In genomic region chr14:60805871-60806270, GRCm38 (mm10) we compare ENCODE assay signal across 27 mouse cellular contexts. TPM values are rescaled to one million over a fixed set of nuclear protein-coding genes. Genes with fewer than 3 reads are reported as not detected.
DNase-seq lines count a peak whose midpoint lies in the region; ATAC-seq and TF ChIP-seq lines count a peak whose summit lies in the region.
"Had no signal": no experiment of that assay in that cellular context is flagged by ENCODE, and none has a peak within 500 bp of the region (broad histone marks: within the 10 kb centered on the region; RNA-seq: fewer than 3 reads in every experiment).

No protein-coding gene starts in this region.

- TF ChIP-seq POLR2A in limb, embryonic 14.5 days (IDR thresholded peaks at IDR 0.05; ENCODE audit: borderline replicate concordance, extremely low read depth, insufficient read depth, insufficient read length): no peak

- H3K9me3 ChIP-seq in forebrain, embryonic 10.5 days: no peaks in the 10 kb centered on the region
- no peaks in the 10 kb centered on the region for H3K9me3 ChIP-seq in forebrain, embryonic 13.5 days (replicated peaks)
- H3K9me3 ChIP-seq in embryonic facial prominence, embryonic 10.5 days: no peaks in the 10 kb centered on the region
- no peaks in the 10 kb centered on the region for H3K9me3 ChIP-seq in limb, embryonic 14.5 days (ENCODE audit: control insufficient read depth, low read length)
- H3K9me3 ChIP-seq: heart, embryonic 13.5 days; hindbrain, embryonic 10.5 days; intestine, embryonic 15.5 days; limb, embryonic 13.5 days; liver, embryonic 15.5 days; lung, embryonic 15.5 days; megakaryocyte, embryonic 14.5 days; midbrain, embryonic 13.5 days had no signal

- ATAC-seq in forebrain, embryonic 13.5 days: no peak
- no peak for ATAC-seq in limb, embryonic 14.5 days (ENCODE audit: low FRiP score, low read depth)
- ATAC-seq: forebrain, embryonic 14.5 days; hindbrain, embryonic 16.5 days; intestine, embryonic 15.5 days; midbrain, embryonic 13.5 days had no signal

- DNase-seq in forebrain, embryonic 10.5 days (ENCODE audit: extremely low spot score, low spot score): no peak
- DNase-seq in heart, postnatal 10 days: peak; percentile 35 to 56
- no peak for DNase-seq in heart, postnatal 4 days
- DNase-seq in embryonic facial prominence, embryonic 10.5 days (ENCODE audit: low spot score): no peak
- DNase-seq in limb, embryonic 14.5 days (ENCODE audit: low spot score): no peak
- DNase-seq in left cerebral cortex, adult 8-10 months (ENCODE audit: low spot score in 2 of 2): no peak
- DNase-seq: cerebellum, adult 9-10 months; gastrocnemius, postnatal 10 days; kidney, adult 8-10 months; kidney, postnatal 10 days; lung, postnatal 36 days; thymus, adult 2 months had no signal

- peaks cover 11% of the 10 kb centered on the region for H3K4me1 ChIP-seq in forebrain, embryonic 10.5 days
- H3K4me1 ChIP-seq in forebrain, embryonic 13.5 days: no peaks in the 10 kb centered on the region
- peaks cover 20% of the 10 kb centered on the region for H3K4me1 ChIP-seq in embryonic facial prominence, embryonic 10.5 days
- 0 out of 2 replicates have a peak, but pooled peaks cover 2% of the 10 kb centered on the region for H3K4me1 ChIP-seq in limb, embryonic 14.5 days (ENCODE audit: control insufficient read depth, insufficient read depth, low read length)
- H3K4me1 ChIP-seq: intestine, embryonic 15.5 days; liver, embryonic 15.5 days; midbrain, embryonic 13.5 days had no signal

- intact Hi-C loops in heart, postnatal 10 days (cut with DNase I): no loop called here

- no peak overlapping the region for H3K9ac ChIP-seq in forebrain, embryonic 13.5 days
- no peak overlapping the region for H3K9ac ChIP-seq in limb, embryonic 14.5 days (ENCODE audit: low read depth, low read length, severe bottlenecking)
- H3K9ac ChIP-seq: heart, embryonic 13.5 days; intestine, embryonic 15.5 days; limb, embryonic 13.5 days; liver, embryonic 15.5 days; lung, embryonic 15.5 days; midbrain, embryonic 13.5 days had no signal

- H3K27me3 ChIP-seq in forebrain, embryonic 10.5 days (ENCODE audit: poor library complexity, severe bottlenecking): no peaks in the 10 kb centered on the region
- H3K27me3 ChIP-seq in forebrain, embryonic 13.5 days: no peaks in the 10 kb centered on the region
- no peaks in the 10 kb centered on the region for H3K27me3 ChIP-seq in embryonic facial prominence, embryonic 10.5 days (replicated peaks; ENCODE audit: low read depth, poor library complexity, severe bottlenecking)
- H3K27me3 ChIP-seq in limb, embryonic 14.5 days (ENCODE audit: control insufficient read depth, insufficient read depth, low read length): no peaks in the 10 kb centered on the region
- H3K27me3 ChIP-seq: heart, embryonic 13.5 days; intestine, embryonic 15.5 days; limb, embryonic 13.5 days; liver, embryonic 15.5 days; lung, embryonic 15.5 days; megakaryocyte, embryonic 14.5 days; midbrain, embryonic 13.5 days had no signal

- no peak overlapping the region for H3K4me2 ChIP-seq in forebrain, embryonic 13.5 days
- no peak overlapping the region for H3K4me2 ChIP-seq in limb, embryonic 14.5 days (replicated peaks; ENCODE audit: low read depth, low read length, severe bottlenecking)
- H3K4me2 ChIP-seq: heart, embryonic 13.5 days; intestine, embryonic 15.5 days; limb, embryonic 13.5 days; liver, embryonic 15.5 days; lung, embryonic 15.5 days; midbrain, embryonic 13.5 days had no signal

- peak overlapping the region; percentile 63 for H3K27ac ChIP-seq in forebrain, embryonic 10.5 days
- no peak overlapping the region for H3K27ac ChIP-seq in forebrain, embryonic 13.5 days
- 0 out of 2 replicates have a peak overlapping the region, but pooled peaks have one; percentile 12 for H3K27ac ChIP-seq in embryonic facial prominence, embryonic 10.5 days (replicated peaks)
- 0 out of 2 replicates have a peak overlapping the region, but pooled peaks have one; percentile 8 for H3K27ac ChIP-seq in limb, embryonic 14.5 days (replicated peaks; ENCODE audit: low read depth, low read length)
- H3K27ac ChIP-seq: heart, embryonic 13.5 days; hindbrain, embryonic 10.5 days; intestine, embryonic 15.5 days; limb, embryonic 13.5 days; liver, embryonic 15.5 days; lung, embryonic 15.5 days; midbrain, embryonic 13.5 days; stomach, postnatal 0 days had no signal

- peaks cover 55% of the 10 kb centered on the region for H3K36me3 ChIP-seq in forebrain, embryonic 10.5 days (replicated peaks)
- peaks cover 46% of the 10 kb centered on the region for H3K36me3 ChIP-seq in forebrain, embryonic 13.5 days (ENCODE audit: poor library complexity, severe bottlenecking)
- peaks cover 50% of the 10 kb centered on the region for H3K36me3 ChIP-seq in embryonic facial prominence, embryonic 10.5 days (replicated peaks)
- peaks cover 12% of the 10 kb centered on the region for H3K36me3 ChIP-seq in limb, embryonic 14.5 days (ENCODE audit: control insufficient read depth, insufficient read depth, low read length)
- H3K36me3 ChIP-seq: intestine, embryonic 15.5 days had no signal

- 89% methylated on average over 1 of the region's 1 CpGs for WGBS in forebrain, embryonic 10.5 days
- 79% methylated on average over 1 of the region's 1 CpGs for WGBS in forebrain, embryonic 13.5 days
- WGBS in embryonic facial prominence, embryonic 10.5 days: 79% methylated on average over 1 of the region's 1 CpGs
- WGBS in limb, embryonic 14.5 days: 79% methylated on average over 1 of the region's 1 CpGs

- H3K4me3 ChIP-seq in forebrain, embryonic 10.5 days: no peak overlapping the region
- no peak overlapping the region for H3K4me3 ChIP-seq in forebrain, embryonic 13.5 days
- H3K4me3 ChIP-seq in embryonic facial prominence, embryonic 10.5 days: no peak overlapping the region
- no peak overlapping the region for H3K4me3 ChIP-seq in limb, embryonic 14.5 days (replicated peaks; ENCODE audit: low read length)
- H3K4me3 ChIP-seq: erythroblast, embryonic 14.5 days; heart, embryonic 13.5 days; hindbrain, embryonic 10.5 days; intestine, embryonic 15.5 days; limb, embryonic 13.5 days; liver, embryonic 15.5 days; lung, embryonic 15.5 days; megakaryocyte, embryonic 14.5 days; midbrain, embryonic 13.5 days had no signal

RNA-seq across cellular contexts. Expression of gene Mipep, which starts 21.5 kb away (rescaled TPM):
- 24.7 and 25.8 TPM in 2 replicates for polyA plus RNA-seq in forebrain, embryonic 10.5 days (2016; fragmentation: Nextera tagmentation; extraction: Ambion mirVana)
- 18.3 and 19.5 TPM in 2 replicates for polyA plus RNA-seq in forebrain, embryonic 13.5 days (2015; fragmentation: Nextera tagmentation; extraction: Ambion mirVana)
- total RNA-seq in heart, postnatal 10 days (2021): 10 to 100 TPM; 51.3 to 52.6 TPM
- total RNA-seq in heart, postnatal 4 days (2021): 10 to 100 TPM; 48.0 to 50.8 TPM
- polyA plus RNA-seq in embryonic facial prominence, embryonic 10.5 days (2016; fragmentation: Nextera tagmentation; extraction: Ambion mirVana): 24.6 and 25.0 TPM in 2 replicates
- polyA plus RNA-seq in limb, embryonic 14.5 days (2012; rRNA removed): 12.5 and 13.1 TPM in 2 replicates
- polyA plus RNA-seq in limb, embryonic 14.5 days (2014; fragmentation: Nextera tagmentation; extraction: Ambion mirVana): 21.4 and 22.9 TPM in 2 replicates
- total RNA-seq in left cerebral cortex, adult 8-10 months (2022): 10 to 100 TPM; 25.3 to 27.7 (median 26.0) TPM

RNA-seq across cellular contexts. Expression of gene C1qtnf9, which starts 37.9 kb away (rescaled TPM):
- 0.07 and 0.10 TPM in 2 replicates for polyA plus RNA-seq in forebrain, embryonic 10.5 days (2016; fragmentation: Nextera tagmentation; extraction: Ambion mirVana)
- 0.22 and 0.39 TPM in 2 replicates for polyA plus RNA-seq in forebrain, embryonic 13.5 days (2015; fragmentation: Nextera tagmentation; extraction: Ambion mirVana)
- 10 to 100 TPM; 36.4 to 38.2 TPM for total RNA-seq in heart, postnatal 10 days (2021)
- 10 to 100 TPM; 13.0 to 16.1 TPM for total RNA-seq in heart, postnatal 4 days (2021)
- polyA plus RNA-seq in embryonic facial prominence, embryonic 10.5 days (2016; fragmentation: Nextera tagmentation; extraction: Ambion mirVana): 0.15 and 0.18 TPM in 2 replicates
- polyA plus RNA-seq in limb, embryonic 14.5 days (2012; rRNA removed): 1.2 and 2.1 TPM in 2 replicates
- polyA plus RNA-seq in limb, embryonic 14.5 days (2014; fragmentation: Nextera tagmentation; extraction: Ambion mirVana): 0.44 and 0.78 TPM in 2 replicates
- total RNA-seq in left cerebral cortex, adult 8-10 months (2022): under 1 TPM in 3 of 4 experiments, not detected in 1; 0.19 to 0.37 (median 0.34) TPM
- total RNA-seq: monocyte, adult 5-6 weeks had no signal
- polyA plus RNA-seq: forebrain, embryonic 14.5 days; midbrain, embryonic 13.5 days; neural tube, embryonic 11.5 days had no signal

Comparison
In these comparisons a context has a peak if more than half of its experiments do, and no peak if none do; other contexts are left out.
1. DNase-seq: peak in heart, postnatal 10 days (2 of 2); none in forebrain, embryonic 10.5 days (single experiment), heart, postnatal 4 days (single experiment), embryonic facial prominence, embryonic 10.5 days (single experiment), limb, embryonic 14.5 days (single experiment) and left cerebral cortex, adult 8-10 months (0 of 2).